Mouse (Mus musculus): ENCODE measurements at regions not wholly inside any gene's neighbourhood (a gene's known extent, or its start where the extent isn't known, plus 50 kb on each side); places are given as distances from the start of the nearest gene placed in this dataset.

DNA sequence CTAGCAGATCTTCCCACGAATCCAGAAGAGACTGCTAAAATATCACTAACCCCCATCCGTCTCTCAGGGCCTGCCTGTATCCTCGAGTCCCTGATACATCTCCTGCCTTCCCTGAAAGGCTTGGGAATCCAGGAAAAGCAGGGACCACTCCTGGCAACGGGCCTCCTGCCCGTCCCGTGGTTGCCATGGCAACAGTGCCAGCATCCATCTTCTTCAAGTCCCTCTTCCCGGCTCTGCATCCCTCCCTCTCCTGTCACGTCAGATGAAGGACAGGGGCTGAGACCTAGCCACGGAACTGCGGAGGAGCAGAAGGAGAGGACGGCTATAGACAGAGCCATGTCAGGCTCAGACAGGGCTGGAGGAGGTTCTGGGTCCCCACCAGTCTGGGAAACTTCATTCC is 222.4 kb downstream of the Cryba4 start:
- no peak overlapping the region for H3K4me2 ChIP-seq (ENCODE audit: low read length)
- 46% methylated on average over 10 of the region's 11 CpGs for WGBS
- H3K4me1 ChIP-seq (ENCODE audit: control insufficient read depth in 2 of 2, insufficient read depth in 2 of 2, low read length in 2 of 2) = no peaks in the 10 kb centered on the region
- ATAC-seq (ENCODE audit: insufficient number of reproducible peaks, insufficient read depth, low FRiP score, low read depth) = no peak
- H3K4me3 ChIP-seq (ENCODE audit: control insufficient read depth in 1 of 2, insufficient read depth in 1 of 2, low read depth in 1 of 2, low read length in 2 of 2) = no peak overlapping the region
- H3K9me3 ChIP-seq (ENCODE audit: control insufficient read depth, low read length) = no peaks in the 10 kb centered on the region
- H3K27me3 ChIP-seq (ENCODE audit: control insufficient read depth, insufficient read depth, low read length) = peaks cover 8% of the 10 kb centered on the region; the same call in 1 of the 2 replicates
- no peak overlapping the region for H3K27ac ChIP-seq (replicated peaks in 1 of 2; ENCODE audit: control insufficient read depth in 1 of 2, insufficient read depth in 1 of 2, low read depth in 2 of 2, low read length in 2 of 2)
- H3K9ac ChIP-seq (ENCODE audit: low read length) = no peak overlapping the region
- no peaks in the 10 kb centered on the region for H3K36me3 ChIP-seq (ENCODE audit: control insufficient read depth, insufficient read depth, low read length)

GRCm38 (mm10) chr5:112032036-112032435 is 220.3 kb downstream of the Cryba4 start:
- ATAC-seq (ENCODE audit: insufficient number of reproducible peaks, insufficient read depth, low FRiP score, low read depth) = no peak

DNA sequence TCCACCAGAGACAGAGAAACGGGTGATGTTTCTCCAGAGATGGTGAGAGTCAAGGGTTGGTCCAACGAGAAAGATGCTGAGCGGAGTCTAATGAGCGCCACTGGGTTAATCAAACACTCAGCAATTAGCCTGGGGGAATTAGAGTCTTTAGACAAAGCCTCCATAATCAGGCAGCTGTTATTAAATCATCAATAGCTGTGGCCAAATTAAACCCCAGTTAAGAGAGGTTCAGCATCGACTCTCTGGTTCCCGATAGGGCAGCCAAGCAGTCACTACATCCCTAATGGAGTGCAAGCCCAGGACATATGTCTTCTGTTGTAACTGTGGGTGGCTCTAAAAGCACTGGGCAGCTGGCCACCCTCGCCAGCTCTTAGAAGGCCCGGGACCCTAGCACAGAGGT is 216.9 kb downstream of the Cryba4 start:
- Histone ChIP-seq H3K27me3 (ENCODE audit: control insufficient read depth, insufficient read depth, low read length) (no peaks in the 10 kb centered on the region), H3K4me3 (ENCODE audit: control insufficient read depth in 1 of 2, insufficient read depth in 1 of 2, low read depth in 1 of 2, low read length in 2 of 2) (no peak overlapping the region), H3K36me3 (ENCODE audit: control insufficient read depth, insufficient read depth, low read length) (no peaks in the 10 kb centered on the region), H3K4me1 (ENCODE audit: control insufficient read depth in 2 of 2, insufficient read depth in 2 of 2, low read length in 2 of 2) (no peaks in the 10 kb centered on the region), H3K9ac (ENCODE audit: low read length) (no peak overlapping the region), H3K27ac (replicated peaks in 1 of 2; ENCODE audit: control insufficient read depth in 1 of 2, insufficient read depth in 1 of 2, low read depth in 2 of 2, low read length in 2 of 2) (no peak overlapping the region), H3K9me3 (ENCODE audit: control insufficient read depth, low read length) (no peaks in the 10 kb centered on the region), H3K4me2 (ENCODE audit: low read length) (no peak overlapping the region)
- 80% methylated on average over 8 of the region's 8 CpGs for WGBS
- no peak for ATAC-seq (ENCODE audit: insufficient number of reproducible peaks, insufficient read depth, low FRiP score, low read depth)

More at GRCm38 (mm10) chr5:112032036-112032435, 220.3 kb downstream of the Cryba4 start:
- no peak overlapping the region for H3K27ac ChIP-seq (replicated peaks in 1 of 2; ENCODE audit: control insufficient read depth in 1 of 2, insufficient read depth in 1 of 2, low read depth in 2 of 2, low read length in 2 of 2)
- no peak overlapping the region for H3K4me3 ChIP-seq (ENCODE audit: control insufficient read depth in 1 of 2, insufficient read depth in 1 of 2, low read depth in 1 of 2, low read length in 2 of 2)
- no peaks in the 10 kb centered on the region for H3K4me1 ChIP-seq (ENCODE audit: control insufficient read depth in 2 of 2, insufficient read depth in 2 of 2, low read length in 2 of 2)
- no peak overlapping the region for H3K4me2 ChIP-seq (ENCODE audit: low read length)
- no peak overlapping the region for H3K9ac ChIP-seq (ENCODE audit: low read length)
- H3K27me3 ChIP-seq (ENCODE audit: control insufficient read depth, insufficient read depth, low read length) = peaks cover 4% of the 10 kb centered on the region; the same call in 1 of the 2 replicates
- no peaks in the 10 kb centered on the region for H3K36me3 ChIP-seq (ENCODE audit: control insufficient read depth, insufficient read depth, low read length)
- no peaks in the 10 kb centered on the region for H3K9me3 ChIP-seq (ENCODE audit: control insufficient read depth, low read length)

DNA sequence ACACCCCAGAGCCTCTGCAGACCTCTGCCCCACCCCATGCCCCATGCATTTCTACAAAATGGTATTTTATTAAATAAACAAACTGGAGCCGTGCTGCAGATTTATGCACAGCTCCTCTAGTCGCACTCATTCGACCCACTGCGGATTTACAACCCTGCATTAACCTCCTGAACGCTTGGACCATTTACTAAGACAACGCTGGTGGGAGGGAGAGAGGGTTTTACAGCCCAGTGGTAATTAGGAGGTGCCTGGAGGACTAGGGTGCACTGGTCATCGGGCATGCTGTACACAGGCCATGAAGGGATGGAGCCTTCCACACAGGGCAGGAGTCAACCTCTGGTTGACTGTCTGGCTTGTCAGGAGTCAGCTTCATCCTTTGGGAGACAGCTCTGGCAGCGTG is 215.2 kb downstream of the Cryba4 start:
- no peak overlapping the region for H3K4me2 ChIP-seq (ENCODE audit: low read length)
- peaks cover 11% of the 10 kb centered on the region; the same call in 1 of the 2 replicates for H3K27me3 ChIP-seq (ENCODE audit: control insufficient read depth, insufficient read depth, low read length)
- H3K9ac ChIP-seq (ENCODE audit: low read length) = no peak overlapping the region
- H3K4me3 ChIP-seq (ENCODE audit: control insufficient read depth in 1 of 2, insufficient read depth in 1 of 2, low read depth in 1 of 2, low read length in 2 of 2) = no peak overlapping the region
- WGBS = 75% methylated on average over 8 of the region's 8 CpGs
- no peak overlapping the region for H3K27ac ChIP-seq (replicated peaks in 1 of 2; ENCODE audit: control insufficient read depth in 1 of 2, insufficient read depth in 1 of 2, low read depth in 2 of 2, low read length in 2 of 2)
- no peak for ATAC-seq (ENCODE audit: insufficient number of reproducible peaks, insufficient read depth, low FRiP score, low read depth)
- H3K4me1 ChIP-seq (ENCODE audit: control insufficient read depth in 2 of 2, insufficient read depth in 2 of 2, low read length in 2 of 2) = no peaks in the 10 kb centered on the region
- no peaks in the 10 kb centered on the region for H3K9me3 ChIP-seq (ENCODE audit: control insufficient read depth, low read length)
- no peaks in the 10 kb centered on the region for H3K36me3 ChIP-seq (ENCODE audit: control insufficient read depth, insufficient read depth, low read length)

GRCm38 (mm10) chr5:112039645-112040372 is 212.5 kb downstream of the Cryba4 start:
- Histone ChIP-seq H3K4me2 (ENCODE audit: low read length) (no peak overlapping the region), H3K27ac (replicated peaks in 1 of 2; ENCODE audit: control insufficient read depth in 1 of 2, insufficient read depth in 1 of 2, low read depth in 2 of 2, low read length in 2 of 2) (no peak overlapping the region), H3K4me1 (ENCODE audit: control insufficient read depth in 2 of 2, insufficient read depth in 2 of 2, low read length in 2 of 2) (no peaks in the 10 kb centered on the region), H3K9ac (ENCODE audit: low read length) (no peak overlapping the region), H3K36me3 (ENCODE audit: control insufficient read depth, insufficient read depth, low read length) (no peaks in the 10 kb centered on the region), H3K27me3 (ENCODE audit: control insufficient read depth, insufficient read depth, low read length) (peaks cover 13% of the 10 kb centered on the region; the same call in 1 of the 2 replicates), H3K9me3 (ENCODE audit: control insufficient read depth, low read length) (no peaks in the 10 kb centered on the region), H3K4me3 (ENCODE audit: control insufficient read depth in 1 of 2, insufficient read depth in 1 of 2, low read depth in 1 of 2, low read length in 2 of 2) (no peak overlapping the region)
- 64% methylated on average over 10 of the region's 10 CpGs for WGBS
- no peak for ATAC-seq (ENCODE audit: insufficient number of reproducible peaks, insufficient read depth, low FRiP score, low read depth)

DNA sequence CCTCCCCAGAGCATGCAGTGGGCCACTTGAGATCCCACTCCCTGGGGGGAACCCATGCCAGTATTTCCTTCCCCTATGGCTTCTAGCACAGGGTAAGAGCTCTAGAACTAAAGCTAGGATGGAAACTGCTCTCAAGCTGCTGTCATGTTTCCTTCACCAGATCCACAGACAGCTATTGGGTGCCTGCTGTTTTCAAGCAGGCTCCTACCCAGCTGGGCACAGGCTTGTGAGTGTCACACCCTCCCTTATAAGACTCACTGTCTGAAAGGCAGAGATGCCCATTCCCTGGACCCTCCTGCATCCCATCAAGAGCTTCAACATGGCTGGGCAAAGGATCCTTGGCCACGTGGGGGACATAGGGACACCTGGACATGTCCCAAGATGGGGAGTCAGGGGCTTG is 211.6 kb downstream of the Cryba4 start:
- H3K27me3 ChIP-seq (ENCODE audit: control insufficient read depth, insufficient read depth, low read length) = peaks cover 13% of the 10 kb centered on the region; the same call in 1 of the 2 replicates
- no peak overlapping the region for H3K4me3 ChIP-seq (ENCODE audit: control insufficient read depth in 1 of 2, insufficient read depth in 1 of 2, low read depth in 1 of 2, low read length in 2 of 2)
- H3K9me3 ChIP-seq (ENCODE audit: control insufficient read depth, low read length) = no peaks in the 10 kb centered on the region
- 19% methylated on average over 1 of the region's 1 CpGs for WGBS
- H3K9ac ChIP-seq (ENCODE audit: low read length) = no peak overlapping the region
- no peak overlapping the region for H3K4me2 ChIP-seq (ENCODE audit: low read length)
- no peak for ATAC-seq (ENCODE audit: insufficient number of reproducible peaks, insufficient read depth, low FRiP score, low read depth)
- H3K36me3 ChIP-seq (ENCODE audit: control insufficient read depth, insufficient read depth, low read length) = no peaks in the 10 kb centered on the region
- H3K27ac ChIP-seq (replicated peaks in 1 of 2; ENCODE audit: control insufficient read depth in 1 of 2, insufficient read depth in 1 of 2, low read depth in 2 of 2, low read length in 2 of 2) = no peak overlapping the region
- no peaks in the 10 kb centered on the region for H3K4me1 ChIP-seq (ENCODE audit: control insufficient read depth in 2 of 2, insufficient read depth in 2 of 2, low read length in 2 of 2)

DNA sequence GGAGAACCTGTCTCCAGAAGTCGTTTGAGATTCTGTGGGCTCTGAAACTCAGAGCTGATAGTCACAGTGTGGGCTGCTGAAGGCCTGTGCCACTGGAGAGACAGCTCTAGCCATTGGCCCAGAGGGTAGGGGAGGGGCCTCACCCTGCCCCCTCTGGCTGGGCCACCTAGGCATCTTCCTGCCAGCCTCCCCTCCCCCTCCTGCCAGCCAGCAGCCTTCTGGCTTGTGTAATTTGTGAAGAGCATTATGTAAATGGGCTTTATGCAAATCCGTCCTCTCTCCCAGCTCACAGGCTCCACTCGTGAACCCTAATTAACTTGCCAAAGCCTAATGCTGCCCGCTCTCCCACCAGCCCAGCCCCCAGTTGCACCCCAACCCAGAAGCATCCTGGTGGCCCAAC is 211.0 kb downstream of the Cryba4 start:
- 29% methylated on average over 4 of the region's 4 CpGs for WGBS
- peaks cover 13% of the 10 kb centered on the region for H3K27me3 ChIP-seq (ENCODE audit: control insufficient read depth, insufficient read depth, low read length)
- ATAC-seq (ENCODE audit: insufficient number of reproducible peaks, insufficient read depth, low FRiP score, low read depth) = no peak

GRCm38 (mm10) chr5:112042236-112042635 is 210.1 kb downstream of the Cryba4 start:
- H3K36me3 ChIP-seq (ENCODE audit: control insufficient read depth, insufficient read depth, low read length) = no peaks in the 10 kb centered on the region
- no peak overlapping the region for H3K4me2 ChIP-seq (ENCODE audit: low read length)
- no peak overlapping the region for H3K27ac ChIP-seq (replicated peaks in 1 of 2; ENCODE audit: control insufficient read depth in 1 of 2, insufficient read depth in 1 of 2, low read depth in 2 of 2, low read length in 2 of 2)
- no peak overlapping the region for H3K4me3 ChIP-seq (ENCODE audit: control insufficient read depth in 1 of 2, insufficient read depth in 1 of 2, low read depth in 1 of 2, low read length in 2 of 2)
- ATAC-seq (ENCODE audit: insufficient number of reproducible peaks, insufficient read depth, low FRiP score, low read depth) = no peak
- H3K9me3 ChIP-seq (ENCODE audit: control insufficient read depth, low read length) = no peaks in the 10 kb centered on the region
- 76% methylated on average over 11 of the region's 11 CpGs for WGBS
- H3K27me3 ChIP-seq (ENCODE audit: control insufficient read depth, insufficient read depth, low read length) = peaks cover 13% of the 10 kb centered on the region
- H3K9ac ChIP-seq (ENCODE audit: low read length) = no peak overlapping the region
- no peaks in the 10 kb centered on the region for H3K4me1 ChIP-seq (ENCODE audit: control insufficient read depth in 2 of 2, insufficient read depth in 2 of 2, low read length in 2 of 2)

More for the DNA sequence above, 211.0 kb downstream of the Cryba4 start:
- H3K4me2 ChIP-seq (ENCODE audit: low read length) = no peak overlapping the region
- H3K9me3 ChIP-seq (ENCODE audit: control insufficient read depth, low read length) = no peaks in the 10 kb centered on the region
- no peaks in the 10 kb centered on the region for H3K4me1 ChIP-seq (ENCODE audit: control insufficient read depth in 2 of 2, insufficient read depth in 2 of 2, low read length in 2 of 2)
- H3K27ac ChIP-seq (replicated peaks in 1 of 2; ENCODE audit: control insufficient read depth in 1 of 2, insufficient read depth in 1 of 2, low read depth in 2 of 2, low read length in 2 of 2) = no peak overlapping the region
- H3K9ac ChIP-seq (ENCODE audit: low read length) = no peak overlapping the region
- H3K4me3 ChIP-seq (ENCODE audit: control insufficient read depth in 1 of 2, insufficient read depth in 1 of 2, low read depth in 1 of 2, low read length in 2 of 2) = no peak overlapping the region
- H3K36me3 ChIP-seq (ENCODE audit: control insufficient read depth, insufficient read depth, low read length) = no peaks in the 10 kb centered on the region
